Mouse (Mus musculus): Measurements from ENCODE around the gene Tpst1. TPM values are rescaled to one million over a fixed set of nuclear protein-coding genes. Genes with fewer than 3 reads are reported as not detected.

Gene Tpst1
- total RNA-seq, 2 experiments from 2014 or later: 41.1 to 41.8 TPM

- no peak for DNase-seq (ENCODE audit: low spot score in 2 of 2)
These were observed 111.2 kb downstream of the Tpst1 start for GRCm38 (mm10) chr5:130184193-130184856.

- no peak for DNase-seq (ENCODE audit: low spot score in 2 of 2)
These were observed 112.2 kb downstream of the Tpst1 start for GRCm38 (mm10) chr5:130185312-130185711.

Other genes with a start within 250 kb of the Tpst1 start
- gene Sumf2, start 226.3 kb upstream of the Tpst1 start, total RNA-seq (2021): 10 to 100 TPM; 19.9 to 25.8 TPM
- 100 to 1,000 TPM; 411 to 434 TPM for gene Chchd2, start 185.9 kb upstream of the Tpst1 start, total RNA-seq (2021)
- 1 to 10 TPM; 4.7 to 5.6 TPM for gene Zbed5, start 177.6 kb upstream of the Tpst1 start, total RNA-seq (2021)
- 10 to 100 TPM; 12.6 to 15.9 TPM for gene Phkg1, start 174.8 kb upstream of the Tpst1 start, total RNA-seq (2021)
- 1 to 10 TPM; 2.2 to 2.7 TPM for gene Nupr1l, start 164.8 kb upstream of the Tpst1 start, total RNA-seq (2021)
- gene Vkorc1l1, start 131.4 kb upstream of the Tpst1 start, total RNA-seq (2021): 10 to 100 TPM; 46.7 to 49.4 TPM
- gene Gusb, start 70.3 kb upstream of the Tpst1 start, total RNA-seq (2021): 10 to 100 TPM; 15.6 to 15.9 TPM
- gene Asl, start 44.1 kb upstream of the Tpst1 start, total RNA-seq (2021): 10 to 100 TPM; 22.0 to 23.5 TPM
- 10 to 100 TPM; 34.4 to 34.7 TPM for gene Crcp, start 44.0 kb upstream of the Tpst1 start, total RNA-seq (2021)
- gene Kctd7, start 71.5 kb downstream of the Tpst1 start, total RNA-seq (2021): 10 to 100 TPM; 13.1 to 14.0 TPM
- gene Rabgef1, start 98.5 kb downstream of the Tpst1 start, total RNA-seq (2021): 10 to 100 TPM; 31.8 to 38.1 TPM
- 10 to 100 TPM; 36.1 to 37.0 TPM for gene Tmem248, start 143.8 kb downstream of the Tpst1 start, total RNA-seq (2021)
- gene Sbds, start 182.2 kb downstream of the Tpst1 start, total RNA-seq (2021): 10 to 100 TPM; 50.5 to 53.1 TPM
- 10 to 100 TPM; 16.9 to 18.4 TPM for gene Tyw1, start 182.3 kb downstream of the Tpst1 start, total RNA-seq (2021)

Measured in layer of hippocampus, postnatal 10 days (tissue).